Mouse (Mus musculus) adrenal gland, adult 8-10 months (tissue): ENCODE data around the gene Prrc2b. TPM values are rescaled to one million over a fixed set of nuclear protein-coding genes. Genes with fewer than 3 reads are reported as not detected.

Experiments
- microRNA-seq, 2 experiments: library from miRNA; unstranded; fragments of <30 nt; microRNA quantifications; one replicate each; pipeline ENCODE4 v1.2.0; 2022
- total RNA-seq, 4 experiments: library from RNA; stranded (reverse); gene quantifications; 2 replicates each; pipeline ENCODE4 v1.2.4; 2022

Prrc2b gene
- total RNA-seq, 4 experiments from 2014 or later = 140 to 182 (median 166) TPM

Small RNAs within 50 kb of the gene (microRNA-seq; reads per million reads assigned to microRNA genes)
- gene Gm27805 = 0 reads per million in 2 experiments

Other genes with a start within 250 kb of the Prrc2b start
- gene Aif1l, start 200.9 kb upstream of the Prrc2b start, total RNA-seq = 10 to 100 TPM; 69.5 to 91.7 (median 75.3) TPM
- gene Nup214, start 176.6 kb upstream of the Prrc2b start, total RNA-seq = 10 to 100 TPM; 64.9 to 70.7 (median 69.0) TPM
- gene Fam78a, start 66.2 kb upstream of the Prrc2b start, total RNA-seq = 1 to 10 TPM in 3 of 4 experiments, under 1 TPM in 1; 0.59 to 3.9 (median 2.6) TPM
- 1 to 10 TPM; 5.5 to 9.0 (median 6.5) TPM for gene Plpp7, start 55.6 kb upstream of the Prrc2b start, total RNA-seq
- 10 to 100 TPM; 33.1 to 46.2 (median 38.4) TPM for gene Pomt1, start 85.5 kb downstream of the Prrc2b start, total RNA-seq
- gene Uck1, start 109.1 kb downstream of the Prrc2b start, total RNA-seq = 100 to 1,000 TPM; 114 to 126 (median 125) TPM
- gene Golga2, start 136.3 kb downstream of the Prrc2b start, total RNA-seq = 10 to 100 TPM; 68.4 to 97.0 (median 84.9) TPM
- 100 to 1,000 TPM; 263 to 285 (median 273) TPM for gene Swi5, start 137.0 kb downstream of the Prrc2b start, total RNA-seq
- 100 to 1,000 TPM in 1 of 4 experiments, 10 to 100 TPM in 3; 71.6 to 115 (median 85.4) TPM for gene Ciz1, start 201.2 kb downstream of the Prrc2b start, total RNA-seq
- gene Dnm1, start 202.3 kb downstream of the Prrc2b start, total RNA-seq = 10 to 100 TPM; 23.2 to 50.0 (median 34.4) TPM
- gene 1110008P14Rik, start 230.9 kb downstream of the Prrc2b start, total RNA-seq = 100 to 1,000 TPM; 120 to 179 (median 148) TPM
- gene Lcn2, start 237.2 kb downstream of the Prrc2b start, total RNA-seq = 1 to 10 TPM in 2 of 4 experiments, under 1 TPM in 2; 0.32 to 3.7 (median 1.3) TPM
- 10 to 100 TPM; 42.2 to 52.5 (median 51.1) TPM for gene Ptges2, start 244.8 kb downstream of the Prrc2b start, total RNA-seq